Mouse (Mus musculus): Measurements from ENCODE around the gene Gm20821. TPM values are rescaled to one million over a fixed set of nuclear protein-coding genes. Genes with fewer than 3 reads are reported as not detected.
"Not testable (repeated sequence)": the region's sequence is repeated elsewhere in the genome, so short reads cannot be mapped to it uniquely, and the experiment has no call there.

Gene Gm20821
- polyA plus RNA-seq (2015; fragmentation: Nextera tagmentation; extraction: Ambion mirVana) = not detected in 2 replicates

GRCm38 (mm10) chrY:9781504-9781903, at the start of gene Gm20821:
Gene Gm20821, plus strand, starts transcription at chrY:9781804.
- H3K27ac ChIP-seq (ENCODE audit: low read length); H3K4me2 ChIP-seq (replicated peaks; ENCODE audit: low read depth, low read length); H3K9me3 ChIP-seq (ENCODE audit: low read length); H3K4me1 ChIP-seq (ENCODE audit: insufficient read depth, low read depth, low read length); DNase-seq (ENCODE audit: low spot score); ATAC-seq; H3K27me3 ChIP-seq (replicated peaks; ENCODE audit: insufficient read depth, low read length); H3K36me3 ChIP-seq (ENCODE audit: insufficient read depth, low read length); H3K4me3 ChIP-seq (ENCODE audit: low read depth, low read length); H3K9ac ChIP-seq (replicated peaks; ENCODE audit: low read depth): not testable (repeated sequence)
- 32% methylated on average over 2 of the region's 2 CpGs for WGBS

Data from lung, postnatal 0 days (tissue).